Mouse (Mus musculus) retina, adult 2 months (tissue): ENCODE measurements around the gene Thbd.

ENCODE experiments used
- DNase-seq: peaks from one replicate; pipeline ENCODE4 v3.0.0-alpha.2; 2012; ENCODE audit warnings: low read depth, low spot score

Thbd gene

DNA sequence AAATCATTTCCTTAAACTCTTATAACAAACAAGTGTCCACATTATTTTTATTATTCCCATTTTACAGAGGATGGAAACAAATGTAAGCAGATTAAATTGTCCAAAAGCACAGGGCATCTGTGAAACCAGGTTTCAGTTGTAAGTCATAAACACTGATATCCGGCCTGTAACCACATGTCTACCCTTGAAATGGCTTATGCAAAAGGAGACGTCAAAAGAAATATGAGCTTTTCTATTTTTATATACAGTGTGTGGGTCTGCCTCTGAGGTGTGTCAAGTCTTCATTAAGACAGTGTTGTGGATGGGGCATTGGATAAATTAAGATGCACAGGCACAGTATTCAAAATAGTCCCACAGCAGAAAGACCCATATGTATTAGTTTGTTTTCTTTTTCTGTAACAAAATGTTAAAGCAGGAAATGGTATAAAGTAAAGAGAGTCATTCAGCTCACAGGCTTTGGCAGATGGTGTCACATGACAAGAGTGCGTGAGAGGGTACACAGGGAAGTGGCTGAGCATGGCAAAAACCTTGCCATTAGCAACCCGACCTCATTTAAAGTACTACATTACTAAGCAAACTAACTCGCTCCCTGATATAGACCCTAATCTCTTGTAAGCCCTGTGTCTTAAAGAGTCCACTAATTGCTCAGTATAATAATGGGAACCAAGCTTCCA is 17.9 kb upstream of the Thbd start:
- no peak for DNase-seq

DNA sequence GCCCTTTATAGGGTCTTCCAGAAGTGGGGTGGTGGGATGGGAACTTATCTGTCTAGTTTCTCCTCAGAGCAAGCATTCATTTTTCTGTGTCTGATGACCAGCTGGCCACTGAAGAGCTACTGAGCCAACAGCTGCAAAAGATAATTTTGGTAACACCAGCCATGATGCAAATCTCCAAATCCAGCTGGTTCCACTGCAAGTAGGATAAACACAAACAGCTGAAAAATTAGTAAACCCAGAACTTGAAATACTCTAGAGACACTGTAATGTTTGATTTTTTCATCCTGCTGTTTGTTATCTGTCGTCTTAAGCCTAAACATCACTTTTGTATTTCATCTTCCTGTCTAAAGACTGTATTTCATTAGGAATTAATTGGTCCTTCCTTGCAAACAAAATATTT is 13.7 kb upstream of the Thbd start:
- DNase-seq: no peak

DNA sequence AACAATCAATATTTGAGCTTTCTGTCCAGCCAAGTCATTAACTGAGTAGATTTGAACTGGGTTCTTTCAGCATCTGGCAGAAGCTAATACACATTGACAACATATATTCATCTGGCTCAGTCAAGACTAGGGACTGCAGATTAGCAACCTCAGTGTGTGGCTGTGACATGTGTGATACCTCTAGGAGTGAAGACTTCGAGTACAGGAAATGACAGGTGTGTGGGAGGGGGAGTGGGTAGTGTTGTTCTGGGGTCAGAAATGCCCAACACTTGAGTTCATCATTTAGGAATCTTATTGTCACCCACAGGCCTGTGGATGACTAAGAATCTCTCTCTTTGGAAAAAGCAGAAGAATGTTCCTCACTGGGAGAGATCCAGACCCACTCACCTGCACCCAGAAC is 13.1 kb upstream of the Thbd start:
- DNase-seq: no peak

DNA sequence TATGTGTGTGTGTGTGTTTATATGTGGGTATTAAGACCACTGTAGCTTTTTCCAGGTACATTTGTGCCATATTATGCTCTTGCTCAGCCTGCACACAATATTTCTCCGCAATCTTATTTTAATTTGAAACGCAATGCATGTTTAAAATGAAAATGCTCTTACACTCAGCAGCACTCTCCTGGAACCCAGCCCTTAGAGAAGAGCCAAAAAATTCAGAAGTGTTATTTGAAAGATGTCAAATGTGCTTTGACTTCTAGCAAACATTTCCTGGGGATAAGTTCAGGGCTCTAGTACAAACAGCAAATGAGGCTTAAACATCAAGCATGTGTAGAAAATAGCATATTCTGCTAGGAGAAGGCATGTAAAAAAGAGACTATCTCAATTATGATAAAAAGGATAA is 11.8 kb upstream of the Thbd start:
- DNase-seq: no peak

DNA sequence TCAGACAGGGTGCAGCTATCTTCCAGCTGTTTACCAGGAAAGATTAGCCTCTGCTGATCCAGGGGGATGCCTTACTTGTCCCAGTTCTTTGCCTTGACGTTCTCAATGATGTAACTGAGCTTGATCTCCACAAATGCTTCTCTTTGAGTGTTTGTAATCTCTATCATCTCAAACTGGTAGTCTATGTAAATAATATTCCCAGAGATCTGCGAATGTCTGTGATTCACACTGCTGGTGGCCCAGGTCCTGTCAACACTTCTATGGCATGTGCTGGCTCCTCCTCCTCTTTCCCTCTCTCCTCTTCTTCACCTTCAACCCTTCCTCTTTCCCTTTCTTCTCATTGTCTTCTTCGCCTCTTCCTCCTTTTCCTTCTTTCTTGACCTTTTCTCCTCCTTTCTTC is 11.2 kb upstream of the Thbd start:
- no peak for DNase-seq

DNA sequence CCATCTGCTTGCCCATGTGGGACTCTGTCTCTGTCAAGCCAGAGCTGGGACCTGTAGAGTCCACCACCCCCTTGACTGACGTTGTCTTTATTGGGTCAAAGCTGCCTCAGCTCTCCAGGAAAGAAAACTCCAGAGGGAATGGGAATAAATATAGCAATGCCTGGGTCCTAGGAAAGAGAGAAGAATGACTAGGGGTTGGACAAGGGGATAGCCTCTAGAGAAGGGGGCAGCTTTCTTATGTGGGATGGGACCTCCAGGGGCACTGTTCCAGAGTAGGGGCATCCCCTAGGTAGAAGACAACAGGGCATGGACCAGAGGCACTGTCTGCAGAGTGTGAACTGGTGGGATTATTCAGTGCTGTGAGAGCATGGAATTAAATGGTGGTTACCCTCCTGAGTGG is 1.8 kb upstream of the Thbd start:
- no peak for DNase-seq

DNA sequence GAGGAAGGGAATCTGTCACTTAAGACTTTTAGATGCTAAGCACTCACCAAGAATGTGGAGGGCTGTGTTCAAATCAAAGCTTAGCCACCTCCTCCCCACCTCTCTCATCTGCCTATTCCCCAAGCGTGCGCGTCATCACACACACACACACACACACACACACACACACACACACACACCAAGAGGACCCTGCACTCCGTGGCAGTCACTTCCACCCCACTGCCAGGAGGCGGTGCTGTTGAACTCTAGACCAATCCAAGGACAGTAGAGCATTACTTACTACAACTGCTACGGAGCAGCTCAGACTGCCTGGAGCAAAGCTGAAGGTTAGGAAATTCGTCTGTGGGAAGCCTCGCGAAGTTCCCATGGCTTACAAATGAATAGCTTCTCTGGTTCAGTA is 1.2 kb upstream of the Thbd start:
- DNase-seq: no peak

DNA sequence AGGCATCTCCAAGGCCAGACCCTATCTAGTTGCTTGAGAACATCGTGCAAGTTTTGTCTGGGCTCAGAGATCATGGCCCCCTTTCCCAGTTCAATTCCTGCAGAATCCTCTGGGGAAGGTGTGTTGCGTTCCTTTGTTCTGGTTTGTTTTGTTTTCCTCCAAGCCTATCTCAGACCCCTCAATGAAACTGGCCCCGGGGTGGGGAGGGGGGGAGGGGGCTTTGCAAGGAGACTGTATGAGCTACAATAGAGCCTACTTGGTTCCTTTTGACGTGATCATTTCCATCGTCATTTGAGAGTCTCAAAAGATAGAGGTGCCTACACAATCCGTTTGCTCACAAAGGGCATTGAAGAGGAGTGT is 753 bp upstream of the Thbd start:
- no peak for DNase-seq

DNA sequence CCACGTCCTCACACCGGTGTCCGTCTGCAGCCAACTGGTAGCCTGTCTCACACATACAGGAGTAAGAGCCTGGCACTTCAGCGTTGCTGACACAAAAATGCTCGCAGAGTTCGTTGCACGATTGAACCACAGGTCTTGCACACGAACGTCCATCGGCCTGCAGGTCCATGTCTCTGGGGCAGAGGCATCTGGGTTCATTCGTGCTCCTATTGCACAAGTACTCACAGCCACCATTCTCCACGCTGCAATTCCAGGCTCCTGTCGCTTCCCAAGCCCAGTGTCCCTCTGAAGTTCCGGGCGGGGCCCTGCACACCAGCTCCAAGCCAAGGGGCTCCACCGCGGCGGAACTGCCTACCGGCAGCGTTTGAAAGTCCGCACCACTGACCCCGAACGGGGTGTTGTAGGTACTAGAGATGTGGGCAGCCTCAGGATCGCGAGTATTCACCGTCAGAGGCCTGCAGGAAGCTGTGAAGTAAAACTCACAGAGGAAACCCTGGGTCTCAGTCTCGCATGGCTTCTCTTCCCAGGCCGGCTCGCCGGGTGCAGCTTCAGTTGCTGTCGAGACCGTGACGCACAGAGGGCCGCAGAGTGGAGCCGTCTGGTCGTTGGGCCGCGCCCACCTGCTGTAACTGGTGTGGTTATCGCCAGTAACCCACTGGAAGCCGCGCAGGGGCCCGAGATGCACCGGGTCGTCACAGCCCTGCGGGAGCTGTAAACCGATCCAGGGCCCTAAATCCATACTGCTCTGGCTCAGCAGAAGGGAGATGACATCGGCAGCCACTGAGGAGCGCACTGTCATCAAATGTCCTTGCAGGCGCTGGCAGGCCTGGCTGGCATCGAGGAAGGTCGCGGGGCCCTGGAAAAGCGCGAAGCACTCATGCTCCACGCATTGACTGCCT is 768 bp downstream of the Thbd start:
- no peak for DNase-seq

DNA sequence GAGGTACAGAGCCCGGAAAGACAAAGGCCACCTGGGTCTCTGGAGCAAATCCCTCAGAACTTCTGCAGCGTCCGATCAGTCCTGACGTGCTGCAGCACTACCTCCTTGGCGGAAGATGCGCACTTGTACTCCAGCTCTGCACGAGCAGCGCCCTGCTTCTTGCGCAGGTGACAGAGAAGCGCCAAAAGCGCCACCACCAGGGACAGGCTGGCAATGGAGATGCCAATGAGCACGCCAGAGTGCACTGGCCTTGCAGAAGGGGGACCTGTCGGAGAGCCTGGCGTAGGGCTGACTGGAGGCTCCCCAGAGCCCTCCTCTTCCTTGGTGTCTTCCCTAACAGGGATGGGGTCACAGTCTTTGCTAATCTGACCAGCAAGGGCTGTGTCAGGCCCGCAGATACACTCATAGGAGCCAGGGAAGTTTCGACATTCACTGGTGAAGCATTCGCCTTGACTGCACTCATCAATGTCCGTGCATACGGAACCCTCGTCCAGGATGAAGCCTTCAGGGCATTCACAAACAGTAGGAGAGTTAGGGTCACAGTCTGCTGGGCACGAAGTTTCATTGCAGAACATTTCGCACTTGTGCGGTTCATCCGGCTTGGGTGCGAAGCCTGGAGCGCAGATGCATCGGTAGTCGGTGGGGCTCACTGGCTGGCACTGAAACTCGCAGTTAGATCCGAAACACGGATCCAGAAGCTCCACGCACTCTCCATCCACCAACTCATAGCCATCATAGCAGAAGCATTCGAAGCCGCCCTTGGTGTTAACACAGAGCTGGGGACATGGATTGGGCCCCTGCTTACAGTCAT is 1.6 kb downstream of the Thbd start:
- DNase-seq: no peak

DNA sequence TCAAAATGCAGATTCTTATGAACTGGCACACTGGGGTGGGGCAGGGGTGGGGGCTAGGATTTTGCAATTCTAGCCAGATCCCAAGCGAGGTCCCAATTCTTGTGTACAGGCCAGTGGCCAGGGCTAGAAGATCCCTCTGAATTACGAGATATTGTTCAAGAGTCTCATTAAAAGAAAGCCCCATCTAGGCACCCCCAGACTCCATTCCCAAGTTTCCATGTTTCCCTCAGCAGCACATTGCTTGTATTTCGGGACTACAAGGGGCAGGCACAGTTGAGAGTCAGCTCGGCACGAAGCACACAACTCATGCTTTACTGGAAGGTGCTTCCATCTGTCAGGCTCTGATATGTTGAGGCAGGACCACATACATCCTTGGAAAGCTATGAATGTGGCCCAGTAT is 3.1 kb downstream of the Thbd start:
- DNase-seq: no peak

DNA sequence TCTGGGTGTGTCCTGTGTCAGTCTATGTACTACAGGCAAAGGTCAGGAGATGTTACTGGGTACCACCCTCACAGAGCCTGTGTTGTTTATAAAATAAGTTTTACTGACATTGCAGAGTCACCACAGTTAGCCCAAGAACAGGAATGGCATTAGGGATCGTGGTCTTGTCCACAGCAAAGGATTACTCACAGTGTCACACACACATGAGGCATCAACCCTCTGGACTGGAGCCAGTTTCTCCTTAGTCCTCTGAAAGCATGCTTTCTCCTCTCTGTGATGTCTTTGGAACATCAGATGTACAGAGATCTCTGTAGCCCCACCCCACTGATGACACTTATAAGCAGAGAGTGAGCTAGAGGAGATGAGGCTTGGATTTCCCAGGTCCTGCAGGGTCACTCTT is 5.8 kb downstream of the Thbd start:
- DNase-seq: no peak

DNA sequence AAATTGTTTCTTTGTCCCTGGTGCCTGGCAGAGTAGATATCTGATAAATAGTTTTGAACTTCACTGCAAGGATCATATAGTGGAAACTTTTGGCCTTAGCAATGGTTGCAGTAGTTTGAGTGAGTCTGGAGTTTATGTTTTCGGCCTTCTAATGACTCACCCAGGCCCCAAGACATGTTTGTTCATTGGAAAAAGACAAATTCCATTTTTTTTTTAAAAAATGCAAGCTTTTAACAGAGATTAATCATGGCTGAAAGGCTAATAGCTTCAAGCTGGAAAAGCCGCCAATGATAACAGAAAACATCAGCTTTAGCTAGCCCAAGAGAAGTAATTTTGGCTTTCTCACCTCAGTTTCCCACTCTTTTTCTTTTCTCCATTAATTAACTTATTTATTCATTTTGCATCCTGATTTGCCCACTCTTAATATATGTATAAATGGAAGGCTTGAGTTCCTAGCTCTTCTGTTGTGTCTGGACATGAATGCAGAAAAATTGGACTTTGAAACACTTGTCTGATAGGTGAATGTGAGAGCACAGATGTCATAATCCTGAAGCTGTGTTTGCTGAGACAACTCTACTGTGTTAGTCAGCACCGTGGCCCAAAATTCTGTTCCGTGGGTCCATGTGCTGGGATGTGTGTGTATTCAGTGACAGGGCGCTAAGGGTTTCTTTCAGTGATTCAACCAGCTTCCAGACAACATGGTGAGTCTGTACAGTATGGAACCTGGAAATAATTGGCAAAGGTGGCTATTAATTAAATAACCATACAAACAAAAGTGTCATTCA is 8.9 kb downstream of the Thbd start:
- DNase-seq: no peak

DNA sequence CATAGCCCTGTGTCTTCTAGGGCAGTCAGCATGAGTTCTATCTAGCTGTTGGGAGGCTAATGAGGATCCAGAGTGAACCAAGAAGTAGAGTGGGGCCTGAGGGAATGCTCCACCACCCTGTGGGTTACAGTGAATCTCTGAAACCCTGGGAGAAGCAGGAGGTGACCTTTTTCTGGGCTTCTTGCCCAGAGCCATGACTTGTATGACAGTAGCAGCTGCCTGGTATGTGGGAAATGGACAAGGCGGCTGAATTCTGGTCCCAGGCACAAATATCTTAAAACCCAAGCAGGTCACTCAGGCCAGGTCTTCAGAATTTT is 10.2 kb downstream of the Thbd start:
- no peak for DNase-seq

DNA sequence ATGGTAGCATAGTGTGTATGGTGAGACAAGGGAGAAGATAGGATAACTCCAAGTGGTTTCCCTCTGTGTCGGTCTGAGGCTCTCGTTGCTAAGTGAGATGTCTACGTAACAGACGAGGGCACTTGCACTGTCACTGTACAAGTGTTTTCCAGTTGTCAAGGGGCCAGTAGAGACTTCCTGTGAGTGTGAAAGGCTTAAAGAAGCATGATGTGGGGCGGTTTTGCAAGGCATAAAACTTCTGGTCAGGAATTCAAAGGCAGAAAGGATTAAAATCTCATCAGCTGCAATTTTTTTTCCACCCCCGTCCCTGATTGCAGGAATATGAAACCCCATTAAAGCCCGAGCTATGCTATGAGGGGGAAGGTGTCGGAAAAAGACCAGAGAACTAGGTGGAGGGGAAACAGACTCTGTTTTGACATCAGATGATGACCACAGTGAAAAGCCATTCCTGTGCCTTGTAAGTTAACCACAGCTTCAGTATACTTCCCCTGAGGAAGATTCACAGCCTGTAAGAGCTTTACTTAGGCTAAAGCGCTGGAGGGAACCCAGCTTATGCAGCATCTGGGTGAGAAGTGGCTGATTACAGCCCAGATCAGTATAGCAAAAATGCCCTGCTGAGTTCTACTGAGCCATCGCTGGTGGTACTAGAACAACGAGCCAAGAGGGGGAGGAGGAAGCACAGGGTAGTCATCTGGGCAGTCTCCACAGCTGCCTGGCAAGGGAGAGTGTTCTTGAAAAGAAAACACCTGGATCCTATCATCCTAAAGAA is 10.8 kb downstream of the Thbd start:
- DNase-seq: no peak

DNA sequence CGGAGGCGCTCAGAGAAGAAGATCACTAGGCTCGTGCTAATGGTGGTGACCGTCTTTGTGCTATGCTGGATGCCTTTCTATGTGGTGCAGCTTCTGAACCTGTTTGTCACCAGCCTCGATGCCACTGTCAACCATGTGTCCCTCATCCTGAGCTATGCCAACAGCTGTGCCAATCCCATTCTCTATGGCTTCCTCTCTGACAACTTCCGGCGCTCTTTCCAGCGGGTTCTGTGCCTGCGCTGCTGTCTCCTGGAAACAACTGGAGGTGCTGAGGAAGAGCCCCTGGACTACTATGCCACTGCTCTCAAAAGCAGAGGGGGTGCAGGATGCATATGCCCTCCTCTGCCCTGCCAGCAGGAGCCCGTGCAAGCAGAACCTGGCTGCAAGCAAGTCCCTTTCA is 11.8 kb downstream of the Thbd start:
- DNase-seq: no peak

DNA sequence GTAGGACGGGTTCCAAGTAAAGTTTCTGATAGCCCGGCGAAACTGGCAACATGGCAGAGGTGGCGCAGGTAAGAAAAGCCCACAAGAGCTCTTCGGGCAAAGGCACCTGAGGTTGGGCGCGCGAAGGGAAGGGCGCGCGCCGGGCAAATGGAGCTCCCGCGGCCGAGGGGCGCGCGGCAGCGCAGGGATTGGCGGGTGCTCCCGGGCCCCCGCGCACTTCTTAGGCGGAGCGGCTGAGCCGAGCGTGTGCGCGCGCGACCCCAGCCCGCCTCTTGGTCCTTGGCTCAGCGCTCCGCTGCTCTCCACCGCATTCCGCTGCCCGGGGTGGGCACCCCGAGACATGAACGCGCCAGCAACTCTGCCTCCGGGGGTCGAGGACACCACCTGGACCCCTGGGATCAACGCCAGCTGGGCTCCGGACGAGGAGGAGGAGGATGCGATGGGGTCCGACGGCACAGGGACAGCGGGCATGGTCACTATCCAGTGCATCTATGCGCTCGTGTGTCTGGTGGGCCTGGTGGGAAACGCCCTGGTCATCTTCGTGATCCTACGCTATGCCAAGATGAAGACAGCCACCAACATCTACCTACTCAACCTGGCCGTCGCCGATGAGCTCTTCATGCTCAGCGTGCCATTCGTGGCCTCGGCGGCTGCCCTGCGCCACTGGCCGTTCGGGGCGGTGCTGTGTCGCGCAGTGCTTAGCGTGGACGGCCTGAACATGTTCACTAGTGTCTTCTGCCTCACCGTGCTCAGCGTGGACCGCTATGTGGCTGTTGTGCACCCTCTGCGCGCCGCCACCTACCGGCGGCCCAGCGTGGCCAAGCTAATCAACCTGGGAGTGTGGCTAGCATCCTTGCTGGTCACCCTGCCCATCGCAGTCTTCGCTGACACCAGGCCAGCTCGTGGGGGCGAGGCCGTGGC is 12.6 kb downstream of the Thbd start, which contains the start of gene Sstr4:
Sstr4 (plus strand) TSS at position 214 of the 921 bp plus-strand sequence.
- no peak for DNase-seq

DNA sequence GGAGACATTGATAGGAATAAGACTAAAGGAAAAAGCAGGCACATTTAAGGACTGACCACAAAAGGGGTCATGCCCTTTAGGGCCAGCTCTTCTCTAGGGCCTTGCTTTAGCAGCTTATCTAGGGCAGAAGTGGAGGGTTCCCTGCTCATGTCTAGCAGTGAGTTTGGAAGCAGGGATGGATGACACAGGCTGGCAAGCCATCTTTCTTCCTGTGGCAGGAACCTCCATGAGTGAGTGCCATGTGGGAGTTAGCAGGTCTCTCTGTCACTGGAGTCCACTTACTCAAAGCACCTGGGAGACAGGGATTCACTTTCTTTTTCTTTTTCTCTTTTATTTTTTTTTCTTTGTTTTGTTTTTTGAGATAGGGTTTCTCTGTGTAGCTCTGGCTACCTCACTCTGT is 14.1 kb downstream of the Thbd start:
- DNase-seq: no peak

DNA sequence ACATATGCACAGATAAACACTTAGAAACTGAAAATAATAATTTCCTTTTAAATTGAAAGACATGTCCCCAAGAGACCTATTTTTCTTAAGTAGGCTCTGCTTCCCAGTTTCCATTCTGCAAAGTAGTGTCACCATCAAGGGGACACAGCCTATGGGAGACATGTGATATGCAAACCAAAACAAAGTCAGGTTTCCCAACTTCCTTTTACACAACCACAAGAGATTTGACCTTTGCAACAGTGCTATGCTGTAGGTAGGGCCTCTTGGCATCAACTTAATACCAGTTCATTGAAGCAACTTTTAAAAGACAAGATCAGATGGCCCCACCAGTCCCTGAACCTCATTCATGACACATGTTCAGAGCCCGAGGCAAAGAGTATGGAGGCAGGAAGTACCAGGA is 14.8 kb downstream of the Thbd start:
- no peak for DNase-seq
